Mouse (Mus musculus): ENCODE results near the gene Nhs. TPM values are rescaled to one million over a fixed set of nuclear protein-coding genes. Genes with fewer than 3 reads are reported as not detected.

Nhs gene
- polyA plus RNA-seq, 1 experiment, result 0.62 TPM

DNA sequence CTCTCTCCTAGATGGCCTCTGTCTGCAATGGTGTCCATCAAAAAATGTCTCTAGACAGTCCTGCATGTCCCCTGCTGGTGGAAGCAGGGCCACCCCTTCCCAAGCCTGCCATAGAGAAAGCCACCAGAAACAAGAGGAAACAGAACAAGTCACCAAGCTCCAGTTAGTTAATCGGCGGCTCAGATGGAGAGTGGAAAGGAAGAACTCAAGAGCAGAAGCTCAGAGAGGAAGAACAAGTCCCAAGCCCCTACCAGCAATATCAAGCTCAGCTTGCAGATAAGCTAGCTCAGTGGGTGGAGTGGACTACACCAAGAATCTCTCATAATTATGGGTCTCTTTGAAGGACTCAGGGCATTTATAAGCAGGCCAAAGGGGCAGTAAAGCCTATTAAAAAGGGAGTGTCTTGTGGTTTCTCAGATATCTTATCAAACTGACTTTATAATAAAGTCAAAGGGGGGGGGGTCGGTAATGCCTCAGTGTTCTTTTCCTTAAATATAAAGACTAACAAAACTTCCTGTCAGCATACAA lies 139.4 kb downstream of the Nhs start:
- H3K36me3 ChIP-seq (ENCODE audit: control insufficient read depth, insufficient read depth, low read length), result no peaks in the 10 kb centered on the region
- H3K4me3 ChIP-seq (ENCODE audit: low read depth, low read length), result no peak overlapping the region
- H3K4me1 ChIP-seq (ENCODE audit: control insufficient read depth, insufficient read depth, insufficient read length, low read length), result peaks cover 20% of the 10 kb centered on the region; the same call in 1 of the 2 replicates
- no peak for TF ChIP-seq POLR2A (IDR thresholded peaks at IDR 0.05; ENCODE audit: low read depth, low read length)
- TF ChIP-seq CTCF (IDR thresholded peaks at IDR 0.05; ENCODE audit: extremely low read depth, insufficient read length, insufficient replicate concordance, low read depth, low read length), result no peak
- H3K27ac ChIP-seq (ENCODE audit: insufficient read depth, low read depth, low read length), result peak overlapping the region; percentile 51
- 30% methylated on average over 3 of the region's 3 CpGs for WGBS
- no peaks in the 10 kb centered on the region for H3K27me3 ChIP-seq (ENCODE audit: control insufficient read depth, insufficient read depth, low read length)

- H3K4me1 ChIP-seq (ENCODE audit: control insufficient read depth, insufficient read depth, insufficient read length, low read length), result peaks cover 20% of the 10 kb centered on the region; the same call in 1 of the 2 replicates
- no peak overlapping the region for H3K4me3 ChIP-seq (ENCODE audit: low read depth, low read length)
- no peak overlapping the region for H3K27ac ChIP-seq (ENCODE audit: insufficient read depth, low read depth, low read length)
- no peaks in the 10 kb centered on the region for H3K36me3 ChIP-seq (ENCODE audit: control insufficient read depth, insufficient read depth, low read length)
- H3K27me3 ChIP-seq (ENCODE audit: control insufficient read depth, insufficient read depth, low read length), result no peaks in the 10 kb centered on the region
- 69% methylated on average over 9 of the region's 9 CpGs for WGBS
- no peak for TF ChIP-seq POLR2A (IDR thresholded peaks at IDR 0.05; ENCODE audit: low read depth, low read length)
- TF ChIP-seq CTCF (IDR thresholded peaks at IDR 0.05; ENCODE audit: extremely low read depth, insufficient read length, insufficient replicate concordance, low read depth, low read length), result no peak
Observed at GRCm38 (mm10) chrX:162017471-162017870, 142.1 kb downstream of the Nhs start.

- no peak for TF ChIP-seq CTCF (IDR thresholded peaks at IDR 0.05; ENCODE audit: extremely low read depth, insufficient read length, insufficient replicate concordance, low read depth, low read length)
- TF ChIP-seq POLR2A (IDR thresholded peaks at IDR 0.05; ENCODE audit: low read depth, low read length), result no peak
- Histone ChIP-seq H3K36me3 (ENCODE audit: control insufficient read depth, insufficient read depth, low read length) (no peaks in the 10 kb centered on the region), H3K4me3 (ENCODE audit: low read depth, low read length) (no peak overlapping the region), H3K4me1 (ENCODE audit: control insufficient read depth, insufficient read depth, insufficient read length, low read length) (peaks cover 4% of the 10 kb centered on the region; the same call in 1 of the 2 replicates), H3K27ac (ENCODE audit: insufficient read depth, low read depth, low read length) (no peak overlapping the region), H3K27me3 (ENCODE audit: control insufficient read depth, insufficient read depth, low read length) (no peaks in the 10 kb centered on the region)
- 62% methylated on average over 4 of the region's 4 CpGs for WGBS
Observed at GRCm38 (mm10) chrX:162012570-162012969, 147.0 kb downstream of the Nhs start.

DNA sequence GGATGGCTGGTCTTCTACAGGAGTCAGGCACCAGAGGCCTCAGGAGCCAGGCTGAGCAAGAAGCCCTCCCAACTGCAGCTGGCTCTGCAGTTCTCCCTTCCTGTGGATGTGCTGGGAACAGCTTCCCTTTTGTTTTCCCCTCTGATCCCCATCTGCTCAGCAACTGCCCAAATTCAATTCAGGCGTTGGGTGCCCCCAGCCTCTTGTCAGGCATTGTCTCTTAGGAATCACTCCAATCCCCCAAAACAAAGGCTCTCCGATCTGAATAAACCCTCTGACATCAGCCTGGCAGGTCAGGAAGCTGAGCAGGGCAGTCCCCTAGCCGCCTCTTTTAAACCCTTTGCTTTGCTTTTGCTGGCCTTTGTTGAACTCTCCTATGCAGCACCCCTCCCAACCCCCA lies 149.7 kb downstream of the Nhs start:
- peaks cover 4% of the 10 kb centered on the region; the same call in 1 of the 2 replicates for H3K4me1 ChIP-seq (ENCODE audit: control insufficient read depth, insufficient read depth, insufficient read length, low read length)
- WGBS, result 78% methylated on average over 3 of the region's 3 CpGs
- no peak overlapping the region for H3K4me3 ChIP-seq (ENCODE audit: low read depth, low read length)
- H3K27me3 ChIP-seq (ENCODE audit: control insufficient read depth, insufficient read depth, low read length), result no peaks in the 10 kb centered on the region
- H3K27ac ChIP-seq (ENCODE audit: insufficient read depth, low read depth, low read length), result no peak overlapping the region
- no peak for TF ChIP-seq CTCF (IDR thresholded peaks at IDR 0.05; ENCODE audit: extremely low read depth, insufficient read length, insufficient replicate concordance, low read depth, low read length)
- TF ChIP-seq POLR2A (IDR thresholded peaks at IDR 0.05; ENCODE audit: low read depth, low read length), result no peak
- H3K36me3 ChIP-seq (ENCODE audit: control insufficient read depth, insufficient read depth, low read length), result no peaks in the 10 kb centered on the region

DNA sequence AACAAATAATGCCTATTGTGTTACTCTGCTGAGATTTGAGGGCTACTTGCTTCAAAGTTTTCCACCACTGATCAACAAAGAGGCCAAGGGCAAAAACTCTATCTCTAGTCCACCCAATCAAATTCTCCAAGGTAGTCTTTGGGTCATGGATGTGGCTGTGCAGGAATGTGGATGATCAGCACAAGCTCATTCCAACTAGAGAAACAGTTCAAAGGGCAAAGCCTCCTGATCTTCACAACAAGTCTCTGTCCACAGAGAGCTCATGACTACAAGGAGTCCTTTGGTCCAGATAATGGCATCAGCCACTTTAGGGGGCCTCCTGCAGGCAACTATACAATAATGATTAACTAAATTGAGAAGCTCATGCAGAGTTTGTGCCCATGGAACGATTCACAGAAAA lies 155.7 kb downstream of the Nhs start:
- no peaks in the 10 kb centered on the region for H3K27me3 ChIP-seq (ENCODE audit: control insufficient read depth, insufficient read depth, low read length)
- TF ChIP-seq POLR2A (IDR thresholded peaks at IDR 0.05; ENCODE audit: low read depth, low read length) (no peak), CTCF (IDR thresholded peaks at IDR 0.05; ENCODE audit: extremely low read depth, insufficient read length, insufficient replicate concordance, low read depth, low read length) (no peak)
- H3K36me3 ChIP-seq (ENCODE audit: control insufficient read depth, insufficient read depth, low read length), result no peaks in the 10 kb centered on the region
- H3K4me1 ChIP-seq (ENCODE audit: control insufficient read depth, insufficient read depth, insufficient read length, low read length), result no peaks in the 10 kb centered on the region
- no peak overlapping the region for H3K27ac ChIP-seq (ENCODE audit: insufficient read depth, low read depth, low read length)
- 22% methylated on average over 1 of the region's 1 CpGs for WGBS
- H3K4me3 ChIP-seq (ENCODE audit: low read depth, low read length), result no peak overlapping the region

GRCm38 (mm10) chrX:161998876-161999275 lies 160.7 kb downstream of the Nhs start:
- H3K4me1 ChIP-seq (ENCODE audit: control insufficient read depth, insufficient read depth, insufficient read length, low read length), result no peaks in the 10 kb centered on the region
- no peak overlapping the region for H3K4me3 ChIP-seq (ENCODE audit: low read depth, low read length)
- H3K27ac ChIP-seq (ENCODE audit: insufficient read depth, low read depth, low read length), result no peak overlapping the region
- H3K36me3 ChIP-seq (ENCODE audit: control insufficient read depth, insufficient read depth, low read length), result no peaks in the 10 kb centered on the region
- TF ChIP-seq CTCF (IDR thresholded peaks at IDR 0.05; ENCODE audit: extremely low read depth, insufficient read length, insufficient replicate concordance, low read depth, low read length), result no peak
- no peak for TF ChIP-seq POLR2A (IDR thresholded peaks at IDR 0.05; ENCODE audit: low read depth, low read length)
- no peaks in the 10 kb centered on the region for H3K27me3 ChIP-seq (ENCODE audit: control insufficient read depth, insufficient read depth, low read length)
- 85% methylated on average over 3 of the region's 3 CpGs for WGBS

- no peaks in the 10 kb centered on the region for H3K4me1 ChIP-seq (ENCODE audit: control insufficient read depth, insufficient read depth, insufficient read length, low read length)
- no peak overlapping the region for H3K4me3 ChIP-seq (ENCODE audit: low read depth, low read length)
- no peaks in the 10 kb centered on the region for H3K36me3 ChIP-seq (ENCODE audit: control insufficient read depth, insufficient read depth, low read length)
- TF ChIP-seq CTCF (IDR thresholded peaks at IDR 0.05; ENCODE audit: extremely low read depth, insufficient read length, insufficient replicate concordance, low read depth, low read length), result no peak
- TF ChIP-seq POLR2A (IDR thresholded peaks at IDR 0.05; ENCODE audit: low read depth, low read length), result no peak
- H3K27ac ChIP-seq (ENCODE audit: insufficient read depth, low read depth, low read length), result no peak overlapping the region
- H3K27me3 ChIP-seq (ENCODE audit: control insufficient read depth, insufficient read depth, low read length), result no peaks in the 10 kb centered on the region
- 91% methylated on average over 2 of the region's 2 CpGs for WGBS
Observed at GRCm38 (mm10) chrX:161997170-161997795, 162.2 kb downstream of the Nhs start.
